Mouse (Mus musculus): ENCODE results near the gene Prkrip1. TPM values are rescaled to one million over a fixed set of nuclear protein-coding genes. Genes with fewer than 3 reads are reported as not detected.

Gene Prkrip1
- polyA plus RNA-seq, 1 experiment: not detected

DNA sequence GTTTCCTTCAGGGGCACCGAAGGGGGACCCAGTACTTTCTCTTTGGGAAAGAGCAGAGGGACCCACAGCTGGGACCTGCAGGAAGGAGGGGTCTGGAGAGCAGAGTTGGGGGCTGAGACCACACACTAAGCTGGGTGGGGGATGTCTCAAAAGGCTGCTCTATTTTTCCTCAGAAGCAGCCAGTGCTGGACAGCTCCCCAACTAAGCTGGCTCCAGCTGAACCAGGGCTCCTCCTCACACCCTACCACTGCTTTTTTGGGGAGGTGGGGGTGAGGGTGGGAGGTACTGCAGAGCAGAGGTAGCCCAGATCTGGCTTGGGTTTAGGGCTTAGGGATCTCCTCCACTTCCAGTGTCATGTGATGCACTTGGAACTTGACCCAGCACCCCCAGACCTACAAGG lies 41.6 kb upstream of the Prkrip1 start:
- Histone ChIP-seq H3K4me3 (ENCODE audit: insufficient read depth, low read depth, low read length) (no peak overlapping the region), H3K4me1 (ENCODE audit: control insufficient read depth, insufficient read depth, low read length) (peaks cover 29% of the 10 kb centered on the region), H3K27ac (ENCODE audit: insufficient read depth, low read depth, low read length) (no peak overlapping the region)
- WGBS: 68% methylated on average over 1 of the region's 1 CpGs
- TF ChIP-seq POLR2A (IDR thresholded peaks at IDR 0.05; ENCODE audit: insufficient read depth, low read depth, low read length) (no peak), CTCF (IDR thresholded peaks at IDR 0.05; ENCODE audit: insufficient read depth, low read depth, low read length) (no peak)

DNA sequence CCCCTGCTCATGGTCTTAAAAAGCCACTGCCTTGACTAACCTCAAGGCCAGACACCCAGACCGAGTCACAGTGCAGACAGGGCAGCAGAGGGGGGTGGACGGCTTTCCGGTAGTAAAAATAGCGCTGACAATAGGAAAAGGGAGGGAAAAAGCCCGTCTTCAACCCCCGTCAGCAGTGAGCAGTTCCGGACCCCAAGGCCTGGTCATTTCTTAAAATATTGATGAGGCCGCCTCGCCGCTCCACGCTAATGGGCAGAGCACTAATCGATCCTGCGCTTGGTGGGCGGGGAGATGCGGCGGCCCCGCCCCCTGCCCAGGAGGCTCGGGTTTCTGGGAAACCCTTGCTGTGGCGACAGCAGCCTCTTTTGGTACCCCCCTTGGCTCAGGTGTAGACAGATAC lies 38.8 kb upstream of the Prkrip1 start:
- no peak overlapping the region for H3K27ac ChIP-seq (ENCODE audit: insufficient read depth, low read depth, low read length)
- no peak for TF ChIP-seq POLR2A (IDR thresholded peaks at IDR 0.05; ENCODE audit: insufficient read depth, low read depth, low read length)
- no peak for TF ChIP-seq CTCF (IDR thresholded peaks at IDR 0.05; ENCODE audit: insufficient read depth, low read depth, low read length)
- peak overlapping the region; percentile 40 for H3K4me3 ChIP-seq (ENCODE audit: insufficient read depth, low read depth, low read length)
- peaks cover 21% of the 10 kb centered on the region for H3K4me1 ChIP-seq (ENCODE audit: control insufficient read depth, insufficient read depth, low read length)
- WGBS: 6% methylated on average over 19 of the region's 19 CpGs

DNA sequence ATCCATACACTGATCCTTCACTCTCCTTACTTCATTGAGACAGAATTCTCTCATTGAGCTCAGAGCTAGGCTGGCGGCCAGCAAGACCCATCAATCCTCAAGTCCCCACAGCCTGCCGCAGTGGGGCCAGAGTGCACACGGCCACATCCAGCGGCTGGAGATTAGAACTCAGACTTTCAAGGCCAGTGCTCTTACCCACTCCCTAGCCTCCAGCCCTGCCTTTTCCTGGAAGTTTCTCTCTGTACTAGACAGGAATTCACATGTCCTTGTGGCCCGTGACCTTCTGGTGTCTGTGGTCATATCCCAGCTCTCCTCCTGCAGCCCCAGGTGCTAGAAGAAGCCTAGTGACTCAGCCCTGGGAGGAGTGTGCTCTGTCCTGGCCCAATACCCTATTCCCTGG lies 37.8 kb upstream of the Prkrip1 start:
- TF ChIP-seq POLR2A (IDR thresholded peaks at IDR 0.05; ENCODE audit: insufficient read depth, low read depth, low read length) (no peak), CTCF (IDR thresholded peaks at IDR 0.05; ENCODE audit: insufficient read depth, low read depth, low read length) (no peak)
- H3K4me3 ChIP-seq (ENCODE audit: insufficient read depth, low read depth, low read length): no peak overlapping the region
- no peak overlapping the region for H3K27ac ChIP-seq (ENCODE audit: insufficient read depth, low read depth, low read length)
- WGBS: 86% methylated on average over 5 of the region's 5 CpGs
- H3K4me1 ChIP-seq (ENCODE audit: control insufficient read depth, insufficient read depth, low read length): peaks cover 21% of the 10 kb centered on the region

DNA sequence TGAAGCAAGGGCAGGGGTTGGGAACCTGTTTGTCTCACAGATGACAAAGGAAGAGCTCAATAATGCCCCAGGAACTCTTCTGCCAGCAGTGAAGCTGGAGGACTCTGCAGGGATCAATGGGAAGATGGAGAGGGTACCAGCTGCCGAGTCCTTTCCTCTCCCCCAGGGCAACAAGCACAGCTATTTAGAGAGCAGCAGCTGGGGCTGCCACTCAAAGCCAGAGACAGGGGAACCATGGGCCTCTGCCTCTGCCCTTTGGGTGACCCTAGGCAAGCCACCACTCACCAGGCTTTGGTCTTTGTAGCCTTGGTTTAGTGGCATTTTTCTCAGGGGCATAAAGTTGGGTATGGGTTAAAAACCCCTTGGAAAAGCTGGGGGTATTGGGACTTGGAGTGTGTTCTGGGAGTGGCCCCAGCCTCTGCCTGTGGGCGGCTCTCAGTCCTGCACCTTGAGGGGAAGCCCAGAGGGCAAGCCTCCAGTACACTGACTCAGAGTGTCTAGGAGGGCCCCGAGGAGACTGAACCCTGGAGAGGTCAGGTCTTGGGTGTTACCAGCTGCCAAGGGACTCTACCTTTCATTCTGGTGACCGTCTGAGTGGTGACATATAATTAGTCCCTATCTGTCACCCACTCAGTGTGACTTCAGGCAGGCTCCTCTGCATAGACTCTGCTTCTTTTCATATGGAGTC lies 31.7 kb upstream of the Prkrip1 start:
- 63% methylated on average over 4 of the region's 4 CpGs for WGBS
- peaks cover 6% of the 10 kb centered on the region for H3K4me1 ChIP-seq (ENCODE audit: control insufficient read depth, insufficient read depth, low read length)
- no peak overlapping the region for H3K4me3 ChIP-seq (ENCODE audit: insufficient read depth, low read depth, low read length)
- TF ChIP-seq CTCF (IDR thresholded peaks at IDR 0.05; ENCODE audit: insufficient read depth, low read depth, low read length): no peak
- TF ChIP-seq POLR2A (IDR thresholded peaks at IDR 0.05; ENCODE audit: insufficient read depth, low read depth, low read length): no peak
- no peak overlapping the region for H3K27ac ChIP-seq (ENCODE audit: insufficient read depth, low read depth, low read length)

DNA sequence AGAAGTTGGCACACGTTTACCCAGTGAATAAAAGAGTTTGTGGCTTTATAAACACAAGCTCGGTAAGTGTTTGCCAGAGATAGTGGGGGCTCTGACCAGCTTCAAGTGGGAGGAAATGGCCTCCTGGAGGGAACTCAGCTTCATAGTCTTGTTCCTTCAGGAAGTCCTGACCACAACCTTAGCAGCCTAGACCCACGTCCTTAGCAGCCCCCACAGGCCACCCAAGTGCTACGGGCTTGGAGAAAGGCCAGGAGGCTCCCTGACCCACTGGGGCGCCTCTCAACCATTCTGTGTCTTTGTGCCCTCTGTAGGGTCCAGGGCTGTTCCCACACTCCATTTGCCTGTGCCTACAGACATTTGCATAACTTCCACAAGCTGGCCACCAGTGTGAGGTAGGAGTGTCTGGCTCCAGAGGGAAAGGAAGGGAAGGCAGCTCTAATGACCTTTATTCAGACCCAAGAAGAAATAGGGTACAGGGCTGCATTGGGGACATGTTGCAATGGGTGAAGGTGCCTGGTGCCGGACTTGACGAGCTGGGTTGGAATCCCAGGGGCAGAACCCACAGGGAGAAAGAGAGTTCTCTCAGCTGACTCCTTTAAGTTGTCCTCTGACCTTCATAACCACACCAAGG lies 27.6 kb upstream of the Prkrip1 start:
- TF ChIP-seq POLR2A (IDR thresholded peaks at IDR 0.05; ENCODE audit: insufficient read depth, low read depth, low read length) (no peak), CTCF (IDR thresholded peaks at IDR 0.05; ENCODE audit: insufficient read depth, low read depth, low read length) (no peak)
- H3K4me1 ChIP-seq (ENCODE audit: control insufficient read depth, insufficient read depth, low read length): 0 out of 2 replicates have a peak, but pooled peaks cover 3% of the 10 kb centered on the region
- no peak overlapping the region for H3K4me3 ChIP-seq (ENCODE audit: insufficient read depth, low read depth, low read length)
- WGBS: 57% methylated on average over 7 of the region's 7 CpGs
- H3K27ac ChIP-seq (ENCODE audit: insufficient read depth, low read depth, low read length): no peak overlapping the region

DNA sequence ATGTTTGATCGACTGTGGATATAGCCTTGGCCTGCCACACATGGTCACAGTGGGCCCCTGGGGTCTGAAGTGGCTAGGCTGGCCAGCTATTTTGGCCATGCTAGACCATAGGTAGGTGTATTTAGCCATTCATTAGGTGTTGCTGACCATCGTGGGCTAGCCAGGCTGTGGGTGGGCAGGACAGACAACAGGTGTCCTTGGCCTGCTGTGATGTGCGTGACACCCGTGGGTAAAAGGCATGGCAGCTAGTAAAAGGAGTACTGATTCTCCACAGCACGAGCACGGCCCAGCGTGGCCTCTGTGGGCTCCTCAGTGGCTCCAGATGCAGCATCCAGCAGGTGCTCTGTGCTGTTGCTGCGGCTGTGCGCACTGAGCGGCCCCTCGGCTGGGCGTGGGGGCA lies 19.8 kb upstream of the Prkrip1 start:
- no peak for TF ChIP-seq POLR2A (IDR thresholded peaks at IDR 0.05; ENCODE audit: insufficient read depth, low read depth, low read length)
- TF ChIP-seq CTCF (IDR thresholded peaks at IDR 0.05; ENCODE audit: insufficient read depth, low read depth, low read length): no peak
- peaks cover 7% of the 10 kb centered on the region; the same call in 1 of the 2 replicates for H3K4me1 ChIP-seq (ENCODE audit: control insufficient read depth, insufficient read depth, low read length)
- no peak overlapping the region for H3K27ac ChIP-seq (ENCODE audit: insufficient read depth, low read depth, low read length)
- no peak overlapping the region for H3K4me3 ChIP-seq (ENCODE audit: insufficient read depth, low read depth, low read length)
- WGBS: 90% methylated on average over 12 of the region's 12 CpGs

DNA sequence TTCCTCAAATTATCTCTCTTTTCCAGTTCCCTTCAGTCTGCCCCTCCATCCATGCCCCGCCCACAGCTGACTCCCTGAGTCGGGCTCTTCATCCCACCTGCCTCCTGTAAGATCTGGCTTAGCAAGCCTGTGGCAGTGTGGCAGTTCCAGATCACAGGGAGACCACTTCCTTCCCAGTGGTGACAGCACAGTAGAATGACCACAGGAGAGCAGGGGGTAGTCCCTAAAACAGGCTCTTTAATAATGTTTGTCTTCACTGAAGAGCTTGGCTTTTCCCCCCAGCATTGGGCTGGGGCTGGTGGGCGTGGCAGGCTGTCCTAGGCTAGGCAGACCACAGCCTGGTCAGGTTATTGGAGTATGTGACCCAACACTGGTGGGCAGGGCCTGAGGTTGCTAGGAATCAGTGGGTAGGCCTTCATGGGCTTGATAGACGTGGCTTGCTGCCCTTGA lies 19.2 kb upstream of the Prkrip1 start:
- no peak overlapping the region for H3K27ac ChIP-seq (ENCODE audit: insufficient read depth, low read depth, low read length)
- WGBS: 78% methylated on average over 4 of the region's 4 CpGs
- H3K4me3 ChIP-seq (ENCODE audit: insufficient read depth, low read depth, low read length): no peak overlapping the region
- TF ChIP-seq POLR2A (IDR thresholded peaks at IDR 0.05; ENCODE audit: insufficient read depth, low read depth, low read length) (no peak), CTCF (IDR thresholded peaks at IDR 0.05; ENCODE audit: insufficient read depth, low read depth, low read length) (no peak)
- peaks cover 7% of the 10 kb centered on the region; the same call in 1 of the 2 replicates for H3K4me1 ChIP-seq (ENCODE audit: control insufficient read depth, insufficient read depth, low read length)

DNA sequence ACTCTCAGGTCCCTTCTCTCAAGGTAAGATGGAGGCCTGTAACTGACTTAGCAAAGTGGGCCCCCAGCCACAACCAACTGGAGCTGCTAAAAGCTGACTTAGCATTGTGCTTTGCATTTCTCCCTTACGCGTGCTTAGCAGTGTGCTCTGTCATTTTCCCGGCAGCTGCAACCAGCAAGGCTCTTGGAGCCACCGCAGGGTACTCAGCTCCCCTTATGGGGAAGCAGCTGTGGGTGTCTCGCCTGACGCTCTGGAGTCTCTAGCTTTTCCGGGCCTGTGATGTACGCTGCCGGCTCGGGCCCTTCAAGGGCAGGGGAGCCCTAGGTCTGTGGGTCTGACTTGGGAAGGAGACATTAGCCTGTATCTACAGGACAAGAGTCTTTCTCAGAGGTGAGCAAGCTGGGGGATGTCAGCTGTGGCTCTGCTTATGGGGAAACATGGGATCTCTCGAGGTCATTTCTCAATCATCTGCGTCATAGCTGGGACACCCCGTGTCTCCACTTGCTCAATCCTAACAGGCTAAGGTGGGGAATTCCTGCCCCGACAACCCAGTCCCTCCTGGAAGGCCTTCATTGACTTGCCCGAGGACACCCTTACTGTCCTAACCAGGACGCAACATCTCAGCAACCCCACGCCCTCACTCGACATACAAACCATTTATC lies 18.4 kb upstream of the Prkrip1 start:
- Histone ChIP-seq H3K27ac (ENCODE audit: insufficient read depth, low read depth, low read length) (no peak overlapping the region), H3K4me1 (ENCODE audit: control insufficient read depth, insufficient read depth, low read length) (peaks cover 7% of the 10 kb centered on the region; the same call in 1 of the 2 replicates), H3K4me3 (ENCODE audit: insufficient read depth, low read depth, low read length) (no peak overlapping the region)
- TF ChIP-seq POLR2A (IDR thresholded peaks at IDR 0.05; ENCODE audit: insufficient read depth, low read depth, low read length) (no peak), CTCF (IDR thresholded peaks at IDR 0.05; ENCODE audit: insufficient read depth, low read depth, low read length) (no peak)
- 65% methylated on average over 18 of the region's 18 CpGs for WGBS

DNA sequence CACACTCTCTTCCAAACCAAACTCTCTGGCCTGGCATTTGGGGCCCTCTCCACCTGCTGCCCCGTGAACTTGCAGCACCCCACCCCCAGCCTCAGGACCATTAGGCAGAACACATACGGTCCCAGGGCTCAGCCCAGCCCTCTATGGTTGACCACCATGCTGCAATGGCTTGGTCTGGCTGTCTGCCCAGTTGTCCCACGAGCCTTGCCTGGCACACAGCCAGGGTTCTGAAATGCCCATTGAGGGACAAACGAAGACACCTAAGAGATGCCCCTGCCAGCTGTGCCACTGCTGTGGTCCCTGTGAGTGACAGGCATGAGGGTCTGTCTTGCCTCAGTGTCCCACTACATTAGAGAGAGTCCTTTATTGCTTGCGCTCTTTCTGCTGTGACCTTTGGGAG lies 17.2 kb upstream of the Prkrip1 start:
- 42% methylated on average over 5 of the region's 5 CpGs for WGBS
- H3K4me1 ChIP-seq (ENCODE audit: control insufficient read depth, insufficient read depth, low read length): peaks cover 7% of the 10 kb centered on the region; the same call in 1 of the 2 replicates
- H3K4me3 ChIP-seq (ENCODE audit: insufficient read depth, low read depth, low read length): no peak overlapping the region
- TF ChIP-seq POLR2A (IDR thresholded peaks at IDR 0.05; ENCODE audit: insufficient read depth, low read depth, low read length) (no peak), CTCF (IDR thresholded peaks at IDR 0.05; ENCODE audit: insufficient read depth, low read depth, low read length) (no peak)
- no peak overlapping the region for H3K27ac ChIP-seq (ENCODE audit: insufficient read depth, low read depth, low read length)

Data from olfactory bulb, adult 2 months (tissue).